Mouse (Mus musculus): ENCODE results near the gene Stk25.

DNA sequence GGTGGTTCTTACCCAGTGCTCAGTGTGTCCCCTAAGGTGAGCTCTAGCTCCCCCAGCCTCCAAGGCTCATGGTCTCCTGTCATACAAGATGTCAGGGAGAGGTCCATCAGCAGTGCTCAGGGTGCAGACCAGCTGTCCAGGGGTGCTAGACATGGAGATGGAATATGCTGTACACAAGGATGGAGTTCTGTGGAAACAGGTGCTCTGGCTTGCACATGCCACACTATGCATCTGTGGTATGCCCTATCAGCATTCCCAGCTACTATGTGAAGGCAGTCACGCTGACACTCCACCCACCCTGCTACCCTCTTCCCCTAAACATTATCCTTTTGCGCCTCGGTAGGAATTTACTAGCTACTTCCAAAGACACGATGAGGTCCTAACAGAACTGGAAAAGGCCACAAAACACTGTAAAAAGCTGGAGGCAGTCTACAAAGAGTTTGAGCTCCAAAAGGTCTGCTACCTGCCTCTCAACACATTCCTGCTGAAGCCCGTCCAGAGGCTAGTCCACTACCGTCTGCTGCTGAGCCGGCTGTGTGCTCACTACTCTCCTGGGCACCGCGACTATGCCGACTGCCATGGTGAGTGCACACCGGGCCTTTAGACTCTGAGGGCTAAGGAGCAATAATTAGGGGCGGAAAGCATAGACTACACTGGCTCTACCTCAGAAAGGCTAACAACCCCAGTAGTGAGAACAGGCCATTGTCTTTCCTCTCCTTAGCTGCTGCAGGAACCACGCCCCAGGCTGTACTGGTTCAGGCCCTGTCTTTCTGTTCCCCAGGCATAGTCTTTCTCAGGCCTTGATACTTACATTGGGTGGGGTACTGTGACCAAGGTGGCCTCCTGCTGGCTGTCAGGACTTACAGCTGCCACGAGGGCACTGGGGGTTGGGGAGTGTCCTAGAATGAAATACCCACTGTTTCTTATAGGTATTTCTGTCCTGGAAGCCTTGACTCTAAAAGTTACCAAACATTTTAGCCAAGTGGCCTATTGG lies 51.1 kb downstream of the Stk25 start:
- TF ChIP-seq CTCF (IDR thresholded peaks at IDR 0.05; ENCODE audit: low read depth) = no peak
- TF ChIP-seq EP300 (IDR thresholded peaks at IDR 0.05; ENCODE audit: low read depth) = no peak
